Comparison of ENCODE assay signal across 8 mouse cellular contexts in genomic region chr2:104815561-104816370, GRCm38 (mm10). TPM values are rescaled to one million over a fixed set of nuclear protein-coding genes. Genes with fewer than 3 reads are reported as not detected.
DNase-seq lines count a peak whose midpoint lies in the region; ATAC-seq and TF ChIP-seq lines count a peak whose summit lies in the region.

No protein-coding gene starts in this region.

- peak overlapping the region; percentile 98 for H3K27ac ChIP-seq in embryonic facial prominence, embryonic 15.5 days (replicated peaks)
- H3K27ac ChIP-seq in heart, postnatal 0 days (ENCODE audit: low read depth) = peak overlapping the region; percentile 98
- peak overlapping the region; percentile 99 for H3K27ac ChIP-seq in lung, embryonic 15.5 days
- H3K27ac ChIP-seq in olfactory bulb, adult 2 months (ENCODE audit: insufficient read depth, low read depth, low read length) = peak overlapping the region; percentile 80; the same call in 1 of the 2 replicates

- DNase-seq in adrenal gland, postnatal 14 days = peak; percentile 56
- DNase-seq in heart, postnatal 0 days (ENCODE audit: low spot score) = peak; percentile 49
- peak; percentile 12 to 51 for DNase-seq in kidney, postnatal 36 days
- DNase-seq in yolk sac, embryonic 10.5 days (ENCODE audit: low spot score) = peak; percentile 34

- H3K27me3 ChIP-seq in E14TG2a.4 (ENCODE audit: insufficient read depth, low read length) = no peaks in the 10 kb centered on the region
- no peaks in the 10 kb centered on the region for H3K27me3 ChIP-seq in embryonic facial prominence, embryonic 15.5 days
- H3K27me3 ChIP-seq in heart, postnatal 0 days (ENCODE audit: control insufficient read depth, insufficient read depth, low read length) = no peaks in the 10 kb centered on the region
- no peaks in the 10 kb centered on the region for H3K27me3 ChIP-seq in lung, embryonic 15.5 days

- TF ChIP-seq CTCF in E14TG2a.4 (conservative IDR thresholded peaks at IDR 0.05; ENCODE audit: low read length) = no peak
- TF ChIP-seq CTCF in heart, postnatal 0 days (IDR thresholded peaks at IDR 0.05; ENCODE audit: low read depth) = no peak
- TF ChIP-seq CTCF in olfactory bulb, adult 2 months (IDR thresholded peaks at IDR 0.05; ENCODE audit: insufficient read depth, low read depth, low read length) = no peak

- no peak for TF ChIP-seq EP300 in heart, postnatal 0 days (IDR thresholded peaks at IDR 0.05; ENCODE audit: low read depth)

- TF ChIP-seq POLR2A in olfactory bulb, adult 2 months (IDR thresholded peaks at IDR 0.05; ENCODE audit: insufficient read depth, low read depth, low read length) = no peak

- H3K9ac ChIP-seq in embryonic facial prominence, embryonic 15.5 days = peak overlapping the region; percentile 88
- H3K9ac ChIP-seq in heart, postnatal 0 days (replicated peaks; ENCODE audit: low read depth, low read length) = peak overlapping the region; percentile 99
- peak overlapping the region; percentile 99 for H3K9ac ChIP-seq in lung, embryonic 15.5 days

- peak overlapping the region; percentile 94 for H3K4me3 ChIP-seq in E14TG2a.4 (replicated peaks; ENCODE audit: low read length)
- peak overlapping the region; percentile 84 for H3K4me3 ChIP-seq in embryonic facial prominence, embryonic 15.5 days (replicated peaks)
- H3K4me3 ChIP-seq in heart, postnatal 0 days (ENCODE audit: low read depth, low read length) = peak overlapping the region; percentile 97
- peak overlapping the region; percentile 98 for H3K4me3 ChIP-seq in lung, embryonic 15.5 days
- H3K4me3 ChIP-seq in olfactory bulb, adult 2 months (ENCODE audit: insufficient read depth, low read depth, low read length) = peak overlapping the region; percentile 63

- under 1% methylated on average over 33 of the region's 33 CpGs for WGBS in embryonic facial prominence, embryonic 15.5 days
- WGBS in heart, postnatal 0 days = under 1% methylated on average over 33 of the region's 33 CpGs
- under 1% methylated on average over 33 of the region's 33 CpGs for WGBS in lung, embryonic 15.5 days
- under 1% methylated on average over 33 of the region's 33 CpGs for WGBS in olfactory bulb, adult 2 months

- no peaks in the 10 kb centered on the region for H3K36me3 ChIP-seq in E14TG2a.4 (ENCODE audit: insufficient read depth, low read length)
- H3K36me3 ChIP-seq in embryonic facial prominence, embryonic 15.5 days = no peaks in the 10 kb centered on the region
- H3K36me3 ChIP-seq in heart, postnatal 0 days (replicated peaks; ENCODE audit: control insufficient read depth, insufficient read depth, low read length) = no peaks in the 10 kb centered on the region
- H3K36me3 ChIP-seq in lung, embryonic 15.5 days = no peaks in the 10 kb centered on the region

- peak; percentile 26; the same call in 1 of the 2 replicates for ATAC-seq in embryonic facial prominence, embryonic 15.5 days (ENCODE audit: insufficient number of reproducible peaks, low FRiP score, low TSS enrichment, low read depth)
- ATAC-seq in heart, postnatal 0 days (ENCODE audit: insufficient read depth, low read depth) = peak; percentile 34
- peak; percentile 41 for ATAC-seq in lung, embryonic 15.5 days (ENCODE audit: borderline replicate concordance, extremely low read depth, low FRiP score, low TSS enrichment)

- peak overlapping the region; percentile 69 for H3K4me2 ChIP-seq in embryonic facial prominence, embryonic 15.5 days (replicated peaks)
- H3K4me2 ChIP-seq in heart, postnatal 0 days (ENCODE audit: low read depth, low read length) = peak overlapping the region; percentile 86
- H3K4me2 ChIP-seq in lung, embryonic 15.5 days = peak overlapping the region; percentile 72

- H3K9me3 ChIP-seq in E14TG2a.4 (ENCODE audit: low read length) = no peaks in the 10 kb centered on the region
- H3K9me3 ChIP-seq in embryonic facial prominence, embryonic 15.5 days (replicated peaks) = no peaks in the 10 kb centered on the region
- no peaks in the 10 kb centered on the region for H3K9me3 ChIP-seq in heart, postnatal 0 days (replicated peaks; ENCODE audit: control insufficient read depth, low read length)
- H3K9me3 ChIP-seq in lung, embryonic 15.5 days = no peaks in the 10 kb centered on the region

- peaks cover 63% of the 10 kb centered on the region for H3K4me1 ChIP-seq in E14TG2a.4 (replicated peaks; ENCODE audit: low read depth, low read length)
- H3K4me1 ChIP-seq in embryonic facial prominence, embryonic 15.5 days = peaks cover 12% of the 10 kb centered on the region; the same call in 1 of the 2 replicates
- H3K4me1 ChIP-seq in heart, postnatal 0 days (ENCODE audit: control insufficient read depth, insufficient read depth) = peaks cover 17% of the 10 kb centered on the region
- peaks cover 7% of the 10 kb centered on the region; the same call in 1 of the 2 replicates for H3K4me1 ChIP-seq in lung, embryonic 15.5 days
- H3K4me1 ChIP-seq in olfactory bulb, adult 2 months (ENCODE audit: control insufficient read depth, insufficient read depth, low read length) = peaks cover 2% of the 10 kb centered on the region

RNA-seq across cellular contexts. Expression of gene Qser1, which starts 0.8 kb away (rescaled TPM):
- 23.9 and 24.2 TPM in 2 replicates for total RNA-seq in adrenal gland, postnatal 14 days (2021)
- polyA plus RNA-seq in embryonic facial prominence, embryonic 15.5 days (2015; fragmentation: Nextera tagmentation; extraction: Ambion mirVana) = 10.1 and 10.7 TPM in 2 replicates
- total RNA-seq in heart, postnatal 0 days (2014; rRNA removed; ENCODE audit: low replicate concordance) = 7.6 and 13.1 TPM in 2 replicates
- 3.3 and 3.4 TPM in 2 replicates for polyA plus RNA-seq in heart, postnatal 0 days (2015; fragmentation: Nextera tagmentation; extraction: Ambion mirVana)
- polyA plus RNA-seq in lung, embryonic 15.5 days (2015; fragmentation: Nextera tagmentation; extraction: Ambion mirVana) = 8.6 and 9.1 TPM in 2 replicates
- polyA plus RNA-seq in olfactory bulb, adult 2 months (2012; ENCODE audit: insufficient read depth, insufficient read length, low replicate concordance, missing spikeins) = not detected in 2 replicates

RNA-seq across cellular contexts. Expression of gene Prrg4, which starts 33.9 kb away (rescaled TPM):
- total RNA-seq in adrenal gland, postnatal 14 days (2021) = 6.4 TPM in 2 replicates
- 7.0 and 7.4 TPM in 2 replicates for polyA plus RNA-seq in embryonic facial prominence, embryonic 15.5 days (2015; fragmentation: Nextera tagmentation; extraction: Ambion mirVana)
- total RNA-seq in heart, postnatal 0 days (2014; rRNA removed; ENCODE audit: low replicate concordance) = 0.58 and 5.9 TPM in 2 replicates
- 1.1 and 1.5 TPM in 2 replicates for polyA plus RNA-seq in heart, postnatal 0 days (2015; fragmentation: Nextera tagmentation; extraction: Ambion mirVana)
- 2.4 and 3.1 TPM in 2 replicates for polyA plus RNA-seq in lung, embryonic 15.5 days (2015; fragmentation: Nextera tagmentation; extraction: Ambion mirVana)
- not detected in 2 replicates for polyA plus RNA-seq in olfactory bulb, adult 2 months (2012; ENCODE audit: insufficient read depth, insufficient read length, low replicate concordance, missing spikeins)

RNA-seq across cellular contexts. Expression of gene Ccdc73, which starts 51.8 kb away (rescaled TPM):
- 4.4 and 4.7 TPM in 2 replicates for total RNA-seq in adrenal gland, postnatal 14 days (2021)
- polyA plus RNA-seq in embryonic facial prominence, embryonic 15.5 days (2015; fragmentation: Nextera tagmentation; extraction: Ambion mirVana) = 5.4 and 6.7 TPM in 2 replicates
- not detected in 2 replicates for total RNA-seq in heart, postnatal 0 days (2014; rRNA removed; ENCODE audit: low replicate concordance)
- 12.6 and 18.2 TPM in 2 replicates for polyA plus RNA-seq in heart, postnatal 0 days (2015; fragmentation: Nextera tagmentation; extraction: Ambion mirVana)
- polyA plus RNA-seq in lung, embryonic 15.5 days (2015; fragmentation: Nextera tagmentation; extraction: Ambion mirVana) = 5.3 and 5.4 TPM in 2 replicates
- polyA plus RNA-seq in olfactory bulb, adult 2 months (2012; ENCODE audit: insufficient read depth, insufficient read length, low replicate concordance, missing spikeins) = not detected in 2 replicates

Comparison
In these comparisons a context has a peak if more than half of its experiments do, and no peak if none do; other contexts are left out.
1. Peak in every context shown above with its lines: DNase-seq, ATAC-seq, H3K4me3 ChIP-seq and H3K27ac ChIP-seq.